Mouse (Mus musculus) embryonic fibroblast, embryonic 13.5 days (primary cell): ENCODE measurements around the gene Psrc1.

ENCODE experiments used
- CTCF ChIP-seq: IDR thresholded peaks from 2 replicates; pipeline ENCODE4 v1.5.1; 2011; ENCODE audit warnings: mild to moderate bottlenecking, control low read depth, low read length, moderate library complexity, borderline replicate concordance; ENCODE audit not compliant: insufficient read depth
- POLR2A ChIP-seq: IDR thresholded peaks from 2 replicates; pipeline ENCODE4 v1.6.1; 2011; ENCODE audit warnings: low read depth, mild to moderate bottlenecking, control low read depth, low read length, moderate library complexity

DNA sequence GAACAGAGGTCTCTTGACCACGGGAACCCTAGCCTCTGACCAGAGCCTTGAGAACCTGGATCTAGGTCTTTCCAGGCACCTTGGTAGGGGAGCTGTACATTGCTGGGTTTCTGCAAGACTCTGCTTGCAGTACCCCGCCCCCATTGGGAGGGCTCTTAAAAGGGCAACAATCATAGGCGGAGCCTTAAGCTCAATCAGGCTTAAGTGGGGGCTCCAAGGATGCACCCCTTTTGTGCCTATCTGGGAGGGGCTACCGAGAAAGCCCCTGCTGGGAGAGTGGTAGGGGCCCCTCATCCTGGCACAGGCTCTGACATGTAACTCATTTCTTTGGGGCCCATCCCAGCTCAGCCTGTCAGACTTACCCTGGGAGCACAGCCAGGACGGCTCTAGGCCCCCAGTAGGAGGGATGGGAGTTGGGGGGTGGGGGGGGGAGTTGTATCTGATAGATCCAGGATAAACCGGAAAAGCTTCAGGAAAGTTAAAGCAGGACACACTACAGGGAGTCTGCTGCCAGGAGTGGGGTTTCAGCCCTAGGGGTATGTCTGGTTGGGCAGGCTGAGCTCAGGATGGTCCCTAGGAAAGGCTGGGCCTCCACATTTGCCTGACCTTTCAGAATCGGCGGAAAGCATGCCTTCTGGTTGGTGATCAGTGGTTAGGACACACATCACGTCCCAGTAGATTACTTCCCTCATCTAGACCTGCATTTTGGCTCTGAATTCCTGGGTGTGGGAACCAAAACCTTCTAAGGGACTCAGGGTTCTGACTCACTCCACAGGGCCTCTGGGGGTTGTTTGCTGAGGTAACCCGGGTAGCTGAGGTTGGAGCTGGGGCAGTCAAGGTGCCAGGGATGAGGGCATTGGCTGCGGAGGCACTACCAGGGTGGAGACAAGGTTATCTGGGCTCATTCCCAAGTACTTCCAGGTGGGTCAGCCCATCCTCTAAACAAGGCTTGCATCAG, 40.5 kb downstream of the Psrc1 start:
- TF ChIP-seq POLR2A = no peak
- no peak for TF ChIP-seq CTCF
